Mouse (Mus musculus) forebrain, embryonic 14.5 days (tissue): ENCODE data around the gene Als2cr12. TPM values are rescaled to one million over a fixed set of nuclear protein-coding genes. Genes with fewer than 3 reads are reported as not detected.
"Not testable (repeated sequence)": the region's sequence is repeated elsewhere in the genome, so short reads cannot be mapped to it uniquely, and the experiment has no call there.

ENCODE experiments used
- ATAC-seq: fragments of 200-750 bp; cut with Nextera tagmentation; 2 replicates; pipeline ENCODE4 v1.8.0; 2017; ENCODE audit warnings: mild to moderate bottlenecking, moderate library complexity
- DNase-seq: peaks from one replicate; pipeline ENCODE4 v3.0.0-alpha.2; 2015; ENCODE audit warnings: low spot score
- H3K27ac ChIP-seq: fragments of 300-500 bp; sonication (generic); 2 replicates; pipeline ENCODE4 v1.5.1; 2014; ENCODE audit warnings: low read depth, mild to moderate bottlenecking, control low read depth, low read length, moderate library complexity
- H3K27me3 ChIP-seq: fragments of 300-500 bp; sonication (generic); replicated peaks from 2 replicates; pipeline ENCODE4 v1.6.1; 2014; ENCODE audit warnings: low read length, control low read depth, mixed read lengths; ENCODE audit not compliant: control insufficient read depth, insufficient read depth
- H3K36me3 ChIP-seq: fragments of 300-500 bp; sonication (generic); 2 replicates; pipeline ENCODE4 v1.6.1; 2014; ENCODE audit warnings: low read length, control low read depth; ENCODE audit not compliant: control insufficient read depth, insufficient read depth
- H3K4me1 ChIP-seq: fragments of 300-500 bp; sonication (generic); 2 replicates; pipeline ENCODE4 v1.6.1; 2014; ENCODE audit warnings: antibody characterized with exemption, low read length, control low read depth; ENCODE audit not compliant: control insufficient read depth, insufficient read depth
- H3K4me2 ChIP-seq: fragments of 300-500 bp; sonication (generic); 2 replicates; pipeline ENCODE4 v1.6.1; 2014; ENCODE audit warnings: mild to moderate bottlenecking, control low read depth, low read length
- H3K4me3 ChIP-seq: fragments of 300-500 bp; sonication (generic); 2 replicates; pipeline ENCODE4 v1.5.1; 2014; ENCODE audit warnings: low read depth, low read length, control low read depth
- H3K9ac ChIP-seq: fragments of 300-500 bp; sonication (generic); 2 replicates; pipeline ENCODE4 v1.6.1; 2014; ENCODE audit warnings: mild to moderate bottlenecking, low read length, control low read depth, moderate library complexity
- H3K9me3 ChIP-seq: fragments of 300-500 bp; sonication (generic); replicated peaks from 2 replicates; pipeline ENCODE4 v1.6.1; 2016; ENCODE audit warnings: low read length, control low read depth, mixed read lengths; ENCODE audit not compliant: control insufficient read depth
- WGBS: fragments of 180-500 bp; shearing (Covaris S2); extraction: QIAGEN DNeasy Blood & Tissue Kit; methylation state at CpG from one replicate; pipeline ENCODE4 v1.1.7; 2014; 5-methylcytosine and 5-hydroxymethylcytosine counted together
- polyA plus RNA-seq: library from polyadenylated mRNA; unstranded; fragments of >200 nt; fragmentation: Nextera tagmentation; extraction: Ambion mirVana; gene quantifications from 2 replicates; pipeline ENCODE4 v1.2.1, GENCODE M21; 2014

The Als2cr12 gene
- polyA plus RNA-seq, 1 experiment from 2014 or later: not detected

DNA sequence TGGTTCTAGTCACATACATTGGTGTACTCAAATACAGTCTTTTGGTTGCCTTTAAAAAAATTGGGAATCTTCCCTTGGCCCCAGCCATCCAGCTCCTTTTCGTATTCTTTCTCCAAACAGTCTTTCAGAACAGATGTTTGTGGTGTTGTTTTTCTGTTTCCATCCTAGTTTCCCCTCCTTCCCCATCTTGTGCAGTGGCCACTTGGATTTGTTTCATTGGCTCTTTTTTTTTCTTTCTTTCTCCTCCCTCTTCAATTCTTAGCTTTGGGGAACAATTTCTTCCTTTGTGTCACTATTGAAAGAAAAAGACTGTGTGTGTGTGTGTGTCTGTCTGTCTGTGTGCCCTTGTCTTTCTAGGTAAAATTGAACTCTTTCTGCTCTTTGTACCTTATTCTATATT, 18.6 kb upstream of the Als2cr12 start:
- Histone ChIP-seq H3K4me1 (no peaks in the 10 kb centered on the region; the same call in 1 of the 2 replicates), H3K9ac (no peak overlapping the region; the same call in 1 of the 2 replicates), H3K9me3 (no peaks in the 10 kb centered on the region), H3K27me3 (no peaks in the 10 kb centered on the region), H3K4me3 (peak overlapping the region; percentile 44; the same call in 1 of the 2 replicates), H3K4me2 (peak overlapping the region; percentile 67), H3K36me3 (0 out of 2 replicates have a peak, but pooled peaks cover 2% of the 10 kb centered on the region), H3K27ac (no peak overlapping the region)
- ATAC-seq (no peak), DNase-seq (no peak)
- WGBS: 74% methylated on average over 1 of the region's 1 CpGs

- Histone ChIP-seq H3K27ac (peak overlapping the region; percentile 56; the same call in 1 of the 2 replicates), H3K9me3 (no peaks in the 10 kb centered on the region), H3K4me3 (peak overlapping the region; percentile 44), H3K4me1 (no peaks in the 10 kb centered on the region; the same call in 1 of the 2 replicates), H3K27me3 (no peaks in the 10 kb centered on the region), H3K9ac (peak overlapping the region; percentile 59), H3K4me2 (peak overlapping the region; percentile 67), H3K36me3 (0 out of 2 replicates have a peak, but pooled peaks cover 2% of the 10 kb centered on the region)
- WGBS: 25% methylated on average over 4 of the region's 4 CpGs
- ATAC-seq: no peak
- DNase-seq: peak; percentile 47
Measured at GRCm38 (mm10) chr1:58713893-58714231, 18.1 kb upstream of the Als2cr12 start.

GRCm38 (mm10) chr1:58713081-58713892, 17.5 kb upstream of the Als2cr12 start:
- H3K4me2 ChIP-seq: peak overlapping the region; percentile 67
- 0 out of 2 replicates have a peak, but pooled peaks cover 2% of the 10 kb centered on the region for H3K36me3 ChIP-seq
- H3K27ac ChIP-seq: peak overlapping the region; percentile 56
- no peaks in the 10 kb centered on the region; the same call in 1 of the 2 replicates for H3K4me1 ChIP-seq
- no peaks in the 10 kb centered on the region for H3K9me3 ChIP-seq
- peak overlapping the region; percentile 44 for H3K4me3 ChIP-seq
- WGBS: 6% methylated on average over 31 of the region's 31 CpGs
- DNase-seq (peak; percentile 62), ATAC-seq (peak; percentile 13; the same call in 1 of the 2 replicates)
- H3K9ac ChIP-seq: peak overlapping the region; percentile 59
- H3K27me3 ChIP-seq: no peaks in the 10 kb centered on the region

DNA sequence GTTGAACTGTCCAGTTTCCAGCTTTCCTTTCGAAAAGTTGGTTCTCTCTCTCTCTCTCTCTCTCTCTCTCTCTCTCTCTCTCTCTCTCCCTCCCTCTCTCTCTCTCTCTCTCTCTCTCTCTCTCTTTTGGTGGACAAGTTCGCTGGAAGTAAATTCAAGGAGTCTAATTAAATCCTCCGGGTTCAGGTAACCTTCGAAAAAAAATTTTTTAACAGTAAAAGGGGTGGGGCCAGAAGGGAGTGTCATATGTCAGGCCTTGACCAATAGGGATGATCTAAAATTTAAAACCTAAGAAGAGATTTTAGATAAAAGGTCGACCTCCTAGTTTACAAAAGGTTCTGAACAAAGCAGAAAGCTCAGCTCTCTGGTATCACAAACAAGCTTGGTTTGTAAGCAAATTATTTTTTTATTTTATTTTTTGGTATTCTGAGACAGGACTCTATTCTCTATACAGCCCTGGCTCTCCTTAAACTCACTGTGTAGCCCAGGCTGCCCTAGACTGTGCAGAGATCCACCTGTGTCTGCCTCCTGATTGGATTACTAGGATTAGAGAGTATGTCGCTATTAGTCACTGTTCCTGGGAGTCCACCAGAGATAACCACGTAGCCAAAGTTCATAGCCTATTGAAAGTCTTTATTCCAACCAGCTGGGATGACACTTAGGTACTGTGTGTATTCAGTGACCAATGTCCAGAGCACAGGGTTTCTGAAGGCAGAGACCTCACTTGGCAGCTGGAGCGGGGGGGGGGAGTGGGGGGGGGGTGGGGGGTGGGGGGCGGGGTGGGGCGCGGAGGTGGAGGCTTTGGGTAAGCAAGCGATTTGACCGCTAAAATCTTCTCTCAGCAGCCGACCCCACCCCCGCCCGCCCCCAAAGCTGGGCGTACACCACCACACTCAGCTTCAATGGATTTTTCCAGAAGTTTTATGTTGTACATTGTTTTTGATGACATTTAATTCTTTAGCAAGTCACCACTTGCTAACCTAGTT, 16.6 kb upstream of the Als2cr12 start:
- WGBS: 3% methylated on average over 16 of the region's 17 CpGs
- Histone ChIP-seq H3K9ac (peak overlapping the region; percentile 85), H3K4me3 (peak overlapping the region; percentile 58), H3K27me3 (no peaks in the 10 kb centered on the region), H3K4me2 (peak overlapping the region; percentile 67), H3K4me1 (no peaks in the 10 kb centered on the region; the same call in 1 of the 2 replicates), H3K27ac (peak overlapping the region; percentile 86; the same call in 1 of the 2 replicates), H3K9me3 (no peaks in the 10 kb centered on the region), H3K36me3 (0 out of 2 replicates have a peak, but pooled peaks cover 2% of the 10 kb centered on the region)
- ATAC-seq (peak; percentile 67), DNase-seq (peak; percentile 59)

- H3K9me3 ChIP-seq: no peaks in the 10 kb centered on the region
- H3K4me3 ChIP-seq: peak within 1 kb of the TSS; percentile 58
- H3K4me1 ChIP-seq: no peaks in the 10 kb centered on the region; the same call in 1 of the 2 replicates
- peak within 1 kb of the TSS; percentile 86 for H3K27ac ChIP-seq
- no peaks in the 10 kb centered on the region for H3K36me3 ChIP-seq
- ATAC-seq: peak; percentile 85
- peak; percentile 77 for DNase-seq
- H3K9ac ChIP-seq: peak within 1 kb of the TSS; percentile 85
- H3K27me3 ChIP-seq: no peaks in the 10 kb centered on the region
- WGBS: under 1% methylated on average over 45 of the region's 45 CpGs
- H3K4me2 ChIP-seq: peak within 1 kb of the TSS; percentile 67
Measured at GRCm38 (mm10) chr1:58711365-58712016, 15.7 kb upstream of the Als2cr12 start, which contains the start of gene Cflar. TSS of gene Cflar (plus strand) at chr1:58711508.

DNA sequence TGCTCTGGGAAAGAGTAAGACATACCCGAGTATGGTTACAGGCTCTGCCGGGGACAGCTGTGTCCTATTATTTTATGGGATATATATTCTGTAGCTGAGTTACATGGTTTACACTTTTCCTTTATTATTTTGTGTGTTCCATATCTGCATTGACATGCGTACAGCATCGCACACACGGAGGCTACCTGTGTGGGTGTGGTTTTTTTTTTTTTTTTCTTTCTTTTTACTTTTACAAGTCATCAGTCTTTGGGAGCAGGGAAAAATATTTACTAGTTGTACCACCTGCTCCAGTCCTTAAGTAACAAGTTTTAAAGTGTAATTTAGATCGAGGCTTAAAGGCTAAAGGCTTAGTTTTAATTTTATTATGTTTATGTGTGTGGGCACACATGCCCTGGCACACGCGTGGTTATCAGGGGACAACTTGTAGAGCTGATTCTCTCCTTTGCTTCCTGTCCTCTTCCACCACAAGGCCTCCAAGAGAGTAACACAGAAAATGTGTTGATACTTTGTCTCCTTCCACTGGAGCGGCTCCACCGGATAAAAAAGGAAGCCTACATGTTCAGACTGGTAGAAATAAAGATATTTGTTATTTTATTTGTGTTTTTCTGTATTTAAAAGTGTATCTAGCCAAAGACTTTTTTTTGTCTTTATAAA, 15.0 kb upstream of the Als2cr12 start:
- H3K4me3 ChIP-seq: peak overlapping the region; percentile 58
- peak overlapping the region; percentile 67 for H3K4me2 ChIP-seq
- ATAC-seq: peak; percentile 16; the same call in 1 of the 2 replicates
- H3K27ac ChIP-seq: peak overlapping the region; percentile 86
- H3K27me3 ChIP-seq: no peaks in the 10 kb centered on the region
- H3K36me3 ChIP-seq: no peaks in the 10 kb centered on the region
- no peak for DNase-seq
- peak overlapping the region; percentile 85 for H3K9ac ChIP-seq
- no peaks in the 10 kb centered on the region for H3K9me3 ChIP-seq
- H3K4me1 ChIP-seq: no peaks in the 10 kb centered on the region; the same call in 1 of the 2 replicates
- 51% methylated on average over 10 of the region's 10 CpGs for WGBS

- WGBS: 91% methylated on average over 1 of the region's 1 CpGs
- ATAC-seq: not testable (repeated sequence)
Measured at GRCm38 (mm10) chr1:58710043-58710442, 14.3 kb upstream of the Als2cr12 start.

More at GRCm38 (mm10) chr1:58710043-58710442, 14.3 kb upstream of the Als2cr12 start:
- H3K27ac ChIP-seq, H3K4me2 ChIP-seq, DNase-seq, H3K36me3 ChIP-seq, H3K9me3 ChIP-seq, H3K27me3 ChIP-seq, H3K4me1 ChIP-seq, H3K4me3 ChIP-seq, H3K9ac ChIP-seq: not testable (repeated sequence)
